Mouse (Mus musculus): ENCODE results near the gene Gm3099. TPM values are rescaled to one million over a fixed set of nuclear protein-coding genes. Genes with fewer than 3 reads are reported as not detected.
"Not testable (repeated sequence)": the region's sequence is repeated elsewhere in the genome, so short reads cannot be mapped to it uniquely, and the experiment has no call there.

Gm3099 gene
- polyA plus RNA-seq (2015; fragmentation: Nextera tagmentation; extraction: Ambion mirVana), result not detected in 2 replicates

DNA sequence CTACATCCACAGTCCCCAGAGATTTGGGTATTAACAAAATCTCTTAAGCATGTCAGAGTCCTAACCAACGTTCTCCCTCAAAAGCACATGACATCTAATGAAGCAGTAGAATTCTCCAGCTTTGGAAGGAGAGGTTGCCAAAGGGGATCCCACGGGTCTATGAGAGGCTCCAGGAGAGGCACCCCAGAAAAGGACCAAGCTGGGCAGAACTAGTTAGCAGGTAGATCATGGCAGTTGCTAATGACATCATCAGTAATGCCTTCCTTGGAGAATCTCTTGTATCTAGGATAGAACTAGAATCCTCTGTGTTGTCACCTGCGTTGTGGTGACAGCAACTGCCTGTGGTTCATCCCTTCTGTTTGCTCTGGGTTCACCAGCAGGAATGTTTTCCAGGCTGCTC, at the start of gene Gm3099:
Gene Gm3099 (plus strand): TSS at position 301 of the 400 bp plus-strand sequence.
- 57% methylated on average over 1 of the region's 3 CpGs for WGBS
- not testable (repeated sequence) for H3K4me1 ChIP-seq; H3K4me3 ChIP-seq; H3K9ac ChIP-seq; H3K27me3 ChIP-seq; ATAC-seq (ENCODE audit: borderline replicate concordance, extremely low read depth, low FRiP score, low TSS enrichment); H3K36me3 ChIP-seq; H3K27ac ChIP-seq; H3K9me3 ChIP-seq; H3K4me2 ChIP-seq

DNA sequence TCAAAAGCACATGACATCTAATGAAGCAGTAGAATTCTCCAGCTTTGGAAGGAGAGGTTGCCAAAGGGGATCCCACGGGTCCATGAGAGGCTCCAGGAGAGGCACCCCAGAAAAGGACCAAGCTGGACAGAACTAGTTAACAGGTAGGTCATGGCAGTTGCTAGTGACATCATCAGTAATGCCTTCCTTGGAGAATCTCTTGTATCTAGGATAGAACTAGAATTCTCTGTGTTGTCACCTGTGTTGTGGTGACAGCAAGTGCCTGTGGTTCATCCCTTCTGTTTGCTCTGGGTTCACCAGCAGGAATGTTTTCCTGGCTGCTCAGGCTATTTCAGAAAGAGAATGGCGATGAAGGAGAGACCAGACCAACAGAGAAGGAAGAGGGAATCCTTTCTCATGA, 34.9 kb upstream of the Gm3099 start, which contains the start of gene Gm3095:
Gene Gm3095 (plus strand): TSS at position 301 of the 400 bp plus-strand sequence.
- not testable (repeated sequence) for H3K9ac ChIP-seq; ATAC-seq (ENCODE audit: borderline replicate concordance, extremely low read depth, low FRiP score, low TSS enrichment); H3K27ac ChIP-seq; H3K9me3 ChIP-seq; H3K27me3 ChIP-seq; H3K4me1 ChIP-seq; H3K4me2 ChIP-seq; H3K4me3 ChIP-seq; H3K36me3 ChIP-seq
- WGBS, result no CpG with 5 or more reads among the region's 2 CpGs

DNA sequence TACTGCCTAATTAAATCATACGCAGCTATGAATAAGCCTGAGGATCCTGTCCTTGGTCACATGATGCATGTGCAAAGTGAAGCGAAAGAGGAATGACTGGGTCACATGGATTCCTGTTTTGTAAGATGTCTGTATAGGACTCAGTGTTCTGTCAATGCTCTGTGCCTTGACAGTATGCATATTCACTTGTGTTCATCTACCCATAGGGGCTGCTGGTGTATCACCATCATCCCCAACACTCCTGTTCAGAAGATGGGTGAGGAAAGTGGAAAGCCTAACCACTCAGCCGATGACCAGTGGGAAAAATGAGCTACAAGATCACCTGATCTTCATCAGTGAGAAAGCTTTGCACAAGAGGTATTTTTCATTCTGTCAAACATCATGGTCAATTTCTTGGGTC, 25.4 kb downstream of the Gm3099 start, which contains the start of gene Gm5796:
Gene Gm5796 (plus strand): TSS at position 301 of the 400 bp plus-strand sequence.
- not testable (repeated sequence) for H3K27me3 ChIP-seq; H3K27ac ChIP-seq; H3K9me3 ChIP-seq; H3K4me1 ChIP-seq; H3K4me2 ChIP-seq; H3K9ac ChIP-seq; H3K36me3 ChIP-seq; ATAC-seq (ENCODE audit: borderline replicate concordance, extremely low read depth, low FRiP score, low TSS enrichment); H3K4me3 ChIP-seq
- 92% methylated on average over 1 of the region's 3 CpGs for WGBS

Other genes with a start within 250 kb of the Gm3099 start
- gene Gm3002, start 188.3 kb upstream of the Gm3099 start, polyA plus RNA-seq (2015; fragmentation: Nextera tagmentation; extraction: Ambion mirVana), result 0.20 and 0.32 TPM in 2 replicates
- not detected in 2 replicates for gene Gm3033, start 152.1 kb upstream of the Gm3099 start, polyA plus RNA-seq (2015; fragmentation: Nextera tagmentation; extraction: Ambion mirVana)
- gene Gm2916, start 114.2 kb upstream of the Gm3099 start, polyA plus RNA-seq (2015; fragmentation: Nextera tagmentation; extraction: Ambion mirVana), result 0.12 TPM in 1 of 2 replicates, not detected in the other
- not detected in 2 replicates for gene Gm3029, start 66.6 kb upstream of the Gm3099 start, polyA plus RNA-seq (2015; fragmentation: Nextera tagmentation; extraction: Ambion mirVana)
- not detected in 2 replicates for gene Gm3095, start 34.8 kb upstream of the Gm3099 start, polyA plus RNA-seq (2015; fragmentation: Nextera tagmentation; extraction: Ambion mirVana)
- 0.14 and 0.15 TPM in 2 replicates for gene Gm5796, start 25.5 kb downstream of the Gm3099 start, polyA plus RNA-seq (2015; fragmentation: Nextera tagmentation; extraction: Ambion mirVana)
- not detected in 2 replicates for gene Gm3115, start 85.7 kb downstream of the Gm3099 start, polyA plus RNA-seq (2015; fragmentation: Nextera tagmentation; extraction: Ambion mirVana)
- 0.76 TPM in 1 of 2 replicates, not detected in the other for gene Gm8108, start 112.1 kb downstream of the Gm3099 start, polyA plus RNA-seq (2015; fragmentation: Nextera tagmentation; extraction: Ambion mirVana)
- not detected in 2 replicates for gene Gm3127, start 166.6 kb downstream of the Gm3099 start, polyA plus RNA-seq (2015; fragmentation: Nextera tagmentation; extraction: Ambion mirVana)
- gene Gm2974, start 184.2 kb downstream of the Gm3099 start, polyA plus RNA-seq (2015; fragmentation: Nextera tagmentation; extraction: Ambion mirVana), result 0.32 and 0.55 TPM in 2 replicates

All from lung, embryonic 15.5 days (tissue).